Mouse (Mus musculus) midbrain, embryonic 13.5 days (tissue): ENCODE results near the gene Scarf1. TPM values are rescaled to one million over a fixed set of nuclear protein-coding genes. Genes with fewer than 3 reads are reported as not detected.
A peak's percentile ranks its signal among the peaks of the same experiment; 100 is the strongest.

Experiments
- ATAC-seq: fragments of 200-750 bp; cut with Nextera tagmentation; 2 replicates; pipeline ENCODE4 v1.8.0; 2017; ENCODE audit warnings: mild to moderate bottlenecking, moderate TSS enrichment, moderate library complexity
- H3K27ac ChIP-seq: fragments of 300-500 bp; sonication (generic); 2 replicates; pipeline ENCODE4 v1.5.1; 2015; ENCODE audit warnings: inconsistent platforms, mild to moderate bottlenecking, moderate library complexity
- H3K27me3 ChIP-seq: fragments of 300-500 bp; sonication (generic); 2 replicates; pipeline ENCODE4 v1.6.1; 2015; ENCODE audit warnings: mild to moderate bottlenecking, inconsistent platforms
- H3K36me3 ChIP-seq: fragments of 300-500 bp; sonication (generic); 2 replicates; pipeline ENCODE4 v1.6.1; 2015; ENCODE audit warnings: mild to moderate bottlenecking, inconsistent platforms
- H3K4me1 ChIP-seq: fragments of 300-500 bp; sonication (generic); replicated peaks from 2 replicates; pipeline ENCODE4 v1.6.1; 2015; ENCODE audit warnings: inconsistent platforms
- H3K4me2 ChIP-seq: fragments of 300-500 bp; sonication (generic); replicated peaks from 2 replicates; pipeline ENCODE4 v1.6.1; 2015; ENCODE audit warnings: moderate library complexity, mild to moderate bottlenecking, inconsistent platforms
- H3K4me3 ChIP-seq: fragments of 300-500 bp; sonication (generic); replicated peaks from 2 replicates; pipeline ENCODE4 v1.5.1; 2015; ENCODE audit warnings: mild to moderate bottlenecking, inconsistent platforms
- H3K9ac ChIP-seq: fragments of 300-500 bp; sonication (generic); replicated peaks from 2 replicates; pipeline ENCODE4 v1.6.1; 2015; ENCODE audit warnings: mild to moderate bottlenecking, inconsistent platforms
- H3K9me3 ChIP-seq: fragments of 300-500 bp; sonication (generic); 2 replicates; pipeline ENCODE4 v1.6.1; 2016; ENCODE audit warnings: mild to moderate bottlenecking, inconsistent platforms
- WGBS: fragments of 180-500 bp; shearing (Covaris S2); methylation state at CpG from one replicate; pipeline ENCODE4 v1.1.7; 2015; 5-methylcytosine and 5-hydroxymethylcytosine counted together
- polyA plus RNA-seq: library from polyadenylated mRNA; unstranded; fragments of >200 nt; fragmentation: Nextera tagmentation; extraction: Ambion mirVana; gene quantifications from 2 replicates; pipeline ENCODE4 v1.2.1, GENCODE M21; 2015

Gene Scarf1
- polyA plus RNA-seq, 1 experiment from 2014 or later = 3.5 TPM

- Histone ChIP-seq H3K4me2 (peak overlapping the region; percentile 96), H3K27ac (no peak overlapping the region), H3K4me1 (peaks cover 49% of the 10 kb centered on the region), H3K9me3 (no peaks in the 10 kb centered on the region), H3K36me3 (no peaks in the 10 kb centered on the region), H3K27me3 (no peaks in the 10 kb centered on the region), H3K9ac (peak overlapping the region; percentile 29; the same call in 1 of the 2 replicates), H3K4me3 (peak overlapping the region; percentile 74; the same call in 1 of the 2 replicates)
- 48% methylated on average over 4 of the region's 4 CpGs for WGBS
- no peak for ATAC-seq
These were observed 21.1 kb downstream of the Scarf1 start for GRCm38 (mm10) chr11:75534286-75535033.

GRCm38 (mm10) chr11:75535106-75535795, 21.9 kb downstream of the Scarf1 start:
- no peak overlapping the region for H3K27ac ChIP-seq
- H3K4me1 ChIP-seq = peaks cover 49% of the 10 kb centered on the region
- ATAC-seq = no peak

GRCm38 (mm10) chr11:75536255-75537024, 23.1 kb downstream of the Scarf1 start:
- Histone ChIP-seq H3K36me3 (peaks cover 4% of the 10 kb centered on the region; the same call in 1 of the 2 replicates), H3K27me3 (no peaks in the 10 kb centered on the region), H3K9ac (no peak overlapping the region), H3K4me1 (peaks cover 55% of the 10 kb centered on the region), H3K27ac (no peak overlapping the region), H3K9me3 (no peaks in the 10 kb centered on the region), H3K4me2 (no peak overlapping the region), H3K4me3 (no peak overlapping the region)
- WGBS = 88% methylated on average over 12 of the region's 12 CpGs
- no peak for ATAC-seq

More at GRCm38 (mm10) chr11:75535106-75535795, 21.9 kb downstream of the Scarf1 start:
- Histone ChIP-seq H3K27me3 (no peaks in the 10 kb centered on the region), H3K9ac (peak overlapping the region; percentile 29; the same call in 1 of the 2 replicates), H3K9me3 (no peaks in the 10 kb centered on the region), H3K4me3 (0 out of 2 replicates have a peak overlapping the region, but pooled peaks have one; percentile 5), H3K36me3 (no peaks in the 10 kb centered on the region), H3K4me2 (peak overlapping the region; percentile 41)
- 67% methylated on average over 13 of the region's 13 CpGs for whole genome bisulfite sequencing

GRCm38 (mm10) chr11:75537025-75537414, 23.7 kb downstream of the Scarf1 start:
- ATAC-seq = no peak
- peaks cover 55% of the 10 kb centered on the region for H3K4me1 ChIP-seq
- H3K9me3 ChIP-seq = no peaks in the 10 kb centered on the region
- WGBS = 90% methylated on average over 8 of the region's 8 CpGs
- H3K4me3 ChIP-seq = no peak overlapping the region
- no peak overlapping the region for H3K27ac ChIP-seq
- H3K9ac ChIP-seq = no peak overlapping the region
- H3K36me3 ChIP-seq = peaks cover 4% of the 10 kb centered on the region; the same call in 1 of the 2 replicates
- H3K4me2 ChIP-seq = no peak overlapping the region
- no peaks in the 10 kb centered on the region for H3K27me3 ChIP-seq

GRCm38 (mm10) chr11:75537491-75538183, 24.3 kb downstream of the Scarf1 start:
- H3K4me2 ChIP-seq = no peak overlapping the region
- no peaks in the 10 kb centered on the region for H3K27me3 ChIP-seq
- ATAC-seq = peak; percentile 31; the same call in 1 of the 2 replicates
- peaks cover 4% of the 10 kb centered on the region; the same call in 1 of the 2 replicates for H3K36me3 ChIP-seq
- H3K4me1 ChIP-seq = peaks cover 50% of the 10 kb centered on the region
- peak overlapping the region; percentile 49 for H3K9ac ChIP-seq
- H3K27ac ChIP-seq = 0 out of 2 replicates have a peak overlapping the region, but pooled peaks have one; percentile 33
- 47% methylated on average over 11 of the region's 11 CpGs for WGBS
- H3K4me3 ChIP-seq = no peak overlapping the region
- H3K9me3 ChIP-seq = no peaks in the 10 kb centered on the region

- Histone ChIP-seq H3K4me3 (no peak overlapping the region), H3K9ac (peak overlapping the region; percentile 49), H3K27me3 (no peaks in the 10 kb centered on the region), H3K4me2 (no peak overlapping the region), H3K27ac (0 out of 2 replicates have a peak overlapping the region, but pooled peaks have one; percentile 33), H3K36me3 (peaks cover 8% of the 10 kb centered on the region; the same call in 1 of the 2 replicates), H3K4me1 (peaks cover 42% of the 10 kb centered on the region), H3K9me3 (no peaks in the 10 kb centered on the region)
- no peak for ATAC-seq
- 71% methylated on average over 9 of the region's 9 CpGs for WGBS
These were observed 25.0 kb downstream of the Scarf1 start for GRCm38 (mm10) chr11:75538184-75538969.

GRCm38 (mm10) chr11:75538970-75539299, 25.6 kb downstream of the Scarf1 start:
- Histone ChIP-seq H3K4me1 (peaks cover 37% of the 10 kb centered on the region), H3K4me3 (no peak overlapping the region), H3K36me3 (peaks cover 8% of the 10 kb centered on the region; the same call in 1 of the 2 replicates), H3K27ac (no peak overlapping the region), H3K4me2 (no peak overlapping the region), H3K27me3 (no peaks in the 10 kb centered on the region), H3K9me3 (no peaks in the 10 kb centered on the region), H3K9ac (no peak overlapping the region)
- 87% methylated on average over 13 of the region's 13 CpGs for WGBS
- ATAC-seq = no peak

- H3K4me1 ChIP-seq = peaks cover 25% of the 10 kb centered on the region
- H3K4me2 ChIP-seq = no peak overlapping the region
- H3K27me3 ChIP-seq = no peaks in the 10 kb centered on the region
- 89% methylated on average over 8 of the region's 8 CpGs for WGBS
- no peak overlapping the region for H3K4me3 ChIP-seq
- no peaks in the 10 kb centered on the region for H3K9me3 ChIP-seq
- H3K27ac ChIP-seq = no peak overlapping the region
- no peak for ATAC-seq
- H3K9ac ChIP-seq = no peak overlapping the region
- H3K36me3 ChIP-seq = peaks cover 19% of the 10 kb centered on the region; the same call in 1 of the 2 replicates
These were observed 26.9 kb downstream of the Scarf1 start for GRCm38 (mm10) chr11:75540209-75540608.

GRCm38 (mm10) chr11:75540710-75541581, 27.6 kb downstream of the Scarf1 start:
- ATAC-seq = no peak
- no peak overlapping the region for H3K4me2 ChIP-seq
- H3K4me1 ChIP-seq = peaks cover 19% of the 10 kb centered on the region
- no peaks in the 10 kb centered on the region for H3K9me3 ChIP-seq
- H3K27me3 ChIP-seq = no peaks in the 10 kb centered on the region
- no peak overlapping the region for H3K4me3 ChIP-seq
- H3K36me3 ChIP-seq = peaks cover 27% of the 10 kb centered on the region
- H3K27ac ChIP-seq = 0 out of 2 replicates have a peak overlapping the region, but pooled peaks have one; percentile 15
- 71% methylated on average over 19 of the region's 19 CpGs for WGBS
- 0 out of 2 replicates have a peak overlapping the region, but pooled peaks have one; percentile 33 for H3K9ac ChIP-seq

- Histone ChIP-seq H3K9ac (no peak overlapping the region), H3K27ac (no peak overlapping the region), H3K9me3 (no peaks in the 10 kb centered on the region), H3K4me3 (no peak overlapping the region), H3K27me3 (no peaks in the 10 kb centered on the region), H3K36me3 (peaks cover 45% of the 10 kb centered on the region), H3K4me1 (peaks cover 8% of the 10 kb centered on the region; the same call in 1 of the 2 replicates), H3K4me2 (no peak overlapping the region)
- 91% methylated on average over 9 of the region's 9 CpGs for WGBS
- ATAC-seq = no peak
These were observed 31.4 kb downstream of the Scarf1 start for GRCm38 (mm10) chr11:75544713-75545112.
